Mouse (Mus musculus): ENCODE measurements around the gene Olfr733. TPM values are rescaled to one million over a fixed set of nuclear protein-coding genes. Genes with fewer than 3 reads are reported as not detected.

Olfr733 gene
- not detected for total RNA-seq (2021)

DNA sequence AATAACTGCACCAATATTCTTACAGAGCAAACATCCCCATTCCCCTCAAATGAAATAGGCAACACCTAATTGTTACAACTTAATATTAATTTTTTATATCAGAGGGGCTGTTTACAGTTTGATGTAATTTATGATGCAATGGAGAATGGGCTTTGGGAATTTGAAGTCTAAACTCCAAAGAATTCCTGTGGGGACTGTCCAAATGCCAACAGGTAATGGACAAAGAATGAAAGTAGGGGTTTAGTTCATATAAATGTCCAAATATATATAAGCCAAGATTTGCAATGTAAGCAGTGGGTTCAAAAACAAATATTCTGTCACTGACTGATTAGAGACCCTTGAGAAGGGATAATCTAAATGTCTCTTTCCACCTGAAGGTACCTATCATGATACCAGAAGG is at the start of gene Olfr733:
TSS of gene Olfr733 (minus strand) at position 101 of the 400 bp plus-strand sequence.
- DNase-seq: no peak

DNA sequence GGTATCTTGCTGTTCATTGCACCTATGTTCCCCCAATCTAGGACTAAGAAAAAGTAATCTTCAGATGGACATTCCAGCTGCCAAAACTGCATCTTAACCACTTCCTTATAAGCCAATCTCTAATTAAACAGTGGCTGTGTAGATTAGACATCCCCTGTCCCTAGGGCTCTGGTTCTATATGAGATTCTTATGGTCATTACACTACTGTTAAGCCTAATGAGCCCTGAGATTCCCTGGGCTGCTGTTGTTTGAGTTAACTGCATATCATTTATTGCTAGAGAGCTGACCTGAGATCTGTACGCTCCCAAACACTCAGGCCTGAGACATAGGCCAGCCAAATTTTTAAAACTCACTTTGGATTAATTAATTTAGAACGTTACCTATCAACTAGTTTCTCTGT is 47.5 kb upstream of the Olfr733 start, which contains the start of gene Olfr735:
TSS of gene Olfr735 (minus strand) at position 77 of the 400 bp plus-strand sequence.
- DNase-seq: no peak

DNA sequence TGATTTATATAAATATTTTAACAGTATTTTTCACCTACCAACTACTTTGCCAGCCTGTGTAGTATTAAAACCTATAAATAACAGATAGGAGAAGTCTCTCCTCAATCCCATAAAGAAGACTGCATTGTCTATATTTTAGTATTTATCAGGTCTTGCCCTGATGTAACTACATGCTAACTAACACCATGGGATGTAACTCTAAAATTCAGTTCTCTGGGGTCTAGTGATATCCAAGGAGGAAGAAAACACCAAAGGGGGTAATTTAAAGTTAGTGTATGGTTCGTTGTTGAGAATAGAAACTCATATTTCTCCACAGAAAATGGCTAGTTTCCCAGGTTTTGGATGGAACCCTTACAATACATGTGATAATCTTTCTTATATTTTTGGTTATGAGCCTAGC is 25.3 kb upstream of the Olfr733 start, which contains the start of gene Olfr734:
TSS of gene Olfr734 (minus strand) at position 101 of the 400 bp plus-strand sequence.
- DNase-seq: no peak

DNA sequence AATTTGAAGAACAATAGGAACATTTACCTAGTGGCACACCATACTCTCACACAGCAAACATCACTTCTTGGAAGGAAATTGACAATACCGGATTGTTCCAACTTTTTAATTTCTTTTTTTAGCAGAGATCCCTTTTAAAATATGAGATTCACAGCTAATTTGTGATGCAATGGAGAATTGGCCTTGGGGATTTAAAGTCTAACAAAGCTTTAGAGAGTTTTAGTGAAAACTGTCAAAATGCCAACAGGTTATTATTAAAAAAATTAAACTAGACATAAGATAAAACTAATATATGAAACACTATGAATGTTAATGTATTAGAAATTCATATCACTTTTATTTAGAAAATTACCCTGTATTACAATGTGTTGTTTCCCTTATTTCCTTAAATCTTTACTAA is 17.2 kb downstream of the Olfr733 start, which contains the start of gene Olfr732:
TSS of gene Olfr732 (minus strand) at position 101 of the 400 bp plus-strand sequence.
- DNase-seq: no peak

Other genes with a start within 250 kb of the Olfr733 start
- gene Olfr726, start 210.6 kb downstream of the Olfr733 start, total RNA-seq (2021): not detected
- not detected for gene Olfr727, start 178.3 kb downstream of the Olfr733 start, total RNA-seq (2021)
- gene Olfr728, start 158.8 kb downstream of the Olfr733 start, total RNA-seq (2021): not detected
- not detected for gene Olfr729, start 148.6 kb downstream of the Olfr733 start, total RNA-seq (2021)
- gene Olfr730, start 113.3 kb downstream of the Olfr733 start, total RNA-seq (2021): not detected
- not detected for gene Olfr731, start 59.7 kb downstream of the Olfr733 start, total RNA-seq (2021)
- not detected for gene Olfr732, start 17.3 kb downstream of the Olfr733 start, total RNA-seq (2021)
- not detected for gene Olfr734, start 25.2 kb upstream of the Olfr733 start, total RNA-seq (2021)
- gene Olfr735, start 47.4 kb upstream of the Olfr733 start, total RNA-seq (2021): not detected
- gene Tlr11, start 56.4 kb upstream of the Olfr733 start, total RNA-seq (2021): not detected
- not detected for gene Olfr736, start 79.6 kb upstream of the Olfr733 start, total RNA-seq (2021)
- gene Olfr738, start 106.0 kb upstream of the Olfr733 start, total RNA-seq (2021): not detected
- gene Olfr739, start 117.1 kb upstream of the Olfr733 start, total RNA-seq (2021): not detected
- gene Olfr740, start 144.0 kb upstream of the Olfr733 start, total RNA-seq (2021): not detected
- gene Olfr741, start 171.2 kb upstream of the Olfr733 start, total RNA-seq (2021): not detected
- not detected for gene Olfr742, start 202.1 kb upstream of the Olfr733 start, total RNA-seq (2021)
- gene Olfr743, start 220.3 kb upstream of the Olfr733 start, total RNA-seq (2021): not detected

Measured in heart, postnatal 4 days (tissue).